Mouse (Mus musculus) layer of hippocampus, adult 8-10 months (tissue): Measurements from ENCODE around the gene Adam12. TPM values are rescaled to one million over a fixed set of nuclear protein-coding genes. Genes with fewer than 3 reads are reported as not detected.
"Not testable (repeated sequence)": the region's sequence is repeated elsewhere in the genome, so short reads cannot be mapped to it uniquely, and the experiment has no call there.

Source experiments
- DNase-seq, 2 experiments: peaks; one replicate each; pipeline ENCODE4 v3.0.0; 2022; ENCODE audit warnings: low spot score in 2 of 2
- total RNA-seq, 4 experiments: library from RNA; stranded (reverse); gene quantifications; 2 replicates each; pipeline ENCODE4 v1.2.4; 2022

Gene Adam12
- total RNA-seq, 4 experiments from 2014 or later: 5.6 to 7.2 (median 5.8) TPM

- no peak for DNase-seq
Measured at GRCm38 (mm10) chr7:133937473-133937872, 294.5 kb downstream of the Adam12 start.

- DNase-seq: no peak
Measured at GRCm38 (mm10) chr7:133936377-133936776, 295.6 kb downstream of the Adam12 start.

- DNase-seq: no peak
Measured at GRCm38 (mm10) chr7:133933378-133933777, 298.6 kb downstream of the Adam12 start.

GRCm38 (mm10) chr7:133931481-133931880 is 300.5 kb downstream of the Adam12 start:
- DNase-seq: no peak

GRCm38 (mm10) chr7:133928981-133929380 is 303.0 kb downstream of the Adam12 start:
- no peak for DNase-seq

- DNase-seq: no peak
Measured at GRCm38 (mm10) chr7:133925771-133926170, 306.2 kb downstream of the Adam12 start.

- no peak for DNase-seq
Measured at GRCm38 (mm10) chr7:133923994-133924393, 308.0 kb downstream of the Adam12 start.

GRCm38 (mm10) chr7:133921291-133921690 is 310.7 kb downstream of the Adam12 start:
- DNase-seq: no peak

- DNase-seq: no peak
Measured at GRCm38 (mm10) chr7:133920724-133921123, 311.2 kb downstream of the Adam12 start.

- DNase-seq: peak in 1 of 2 experiments; percentile 43
Measured at GRCm38 (mm10) chr7:133919918-133920317, 312.0 kb downstream of the Adam12 start.

GRCm38 (mm10) chr7:133919306-133919705 is 312.6 kb downstream of the Adam12 start:
- no peak for DNase-seq

GRCm38 (mm10) chr7:133916230-133916629 is 315.7 kb downstream of the Adam12 start:
- DNase-seq: no peak

GRCm38 (mm10) chr7:133911881-133912280 is 320.1 kb downstream of the Adam12 start:
- peak; percentile 78 to 82 for DNase-seq

GRCm38 (mm10) chr7:133909833-133910375 is 322.0 kb downstream of the Adam12 start:
- DNase-seq: no peak

- no peak for DNase-seq
Measured at GRCm38 (mm10) chr7:133908966-133909365, 323.0 kb downstream of the Adam12 start.

- no peak for DNase-seq
Measured at GRCm38 (mm10) chr7:133899391-133899790, 332.6 kb downstream of the Adam12 start.

- no peak for DNase-seq
Measured at GRCm38 (mm10) chr7:133891796-133892195, 340.1 kb downstream of the Adam12 start.

GRCm38 (mm10) chr7:133891298-133891697 is 340.6 kb downstream of the Adam12 start:
- no peak for DNase-seq

GRCm38 (mm10) chr7:133889986-133890385 is 342.0 kb downstream of the Adam12 start:
- no peak for DNase-seq

GRCm38 (mm10) chr7:133888926-133889920 is 342.7 kb downstream of the Adam12 start:
- no peak for DNase-seq

- DNase-seq: not testable (repeated sequence)
Measured at GRCm38 (mm10) chr7:133884759-133885431, 347.1 kb downstream of the Adam12 start.

GRCm38 (mm10) chr7:133879761-133880160 is 352.2 kb downstream of the Adam12 start:
- no peak for DNase-seq
